Mouse (Mus musculus) E14TG2a.4 (cell line): Measurements from ENCODE around the gene Ier5l.

ENCODE experiments used
- CTCF ChIP-seq: conservative IDR thresholded peaks from 2 replicates; pipeline ENCODE4 v1.5.1; 2014; ENCODE audit warnings: low read length
- NANOG ChIP-seq: IDR thresholded peaks from 2 replicates; pipeline ENCODE4 v1.6.1; 2014; ENCODE audit warnings: borderline replicate concordance, low read length, mixed read lengths
- POU5F1 ChIP-seq: IDR thresholded peaks from 2 replicates; pipeline ENCODE4 v1.6.1; 2014; ENCODE audit warnings: low read length, borderline replicate concordance

DNA sequence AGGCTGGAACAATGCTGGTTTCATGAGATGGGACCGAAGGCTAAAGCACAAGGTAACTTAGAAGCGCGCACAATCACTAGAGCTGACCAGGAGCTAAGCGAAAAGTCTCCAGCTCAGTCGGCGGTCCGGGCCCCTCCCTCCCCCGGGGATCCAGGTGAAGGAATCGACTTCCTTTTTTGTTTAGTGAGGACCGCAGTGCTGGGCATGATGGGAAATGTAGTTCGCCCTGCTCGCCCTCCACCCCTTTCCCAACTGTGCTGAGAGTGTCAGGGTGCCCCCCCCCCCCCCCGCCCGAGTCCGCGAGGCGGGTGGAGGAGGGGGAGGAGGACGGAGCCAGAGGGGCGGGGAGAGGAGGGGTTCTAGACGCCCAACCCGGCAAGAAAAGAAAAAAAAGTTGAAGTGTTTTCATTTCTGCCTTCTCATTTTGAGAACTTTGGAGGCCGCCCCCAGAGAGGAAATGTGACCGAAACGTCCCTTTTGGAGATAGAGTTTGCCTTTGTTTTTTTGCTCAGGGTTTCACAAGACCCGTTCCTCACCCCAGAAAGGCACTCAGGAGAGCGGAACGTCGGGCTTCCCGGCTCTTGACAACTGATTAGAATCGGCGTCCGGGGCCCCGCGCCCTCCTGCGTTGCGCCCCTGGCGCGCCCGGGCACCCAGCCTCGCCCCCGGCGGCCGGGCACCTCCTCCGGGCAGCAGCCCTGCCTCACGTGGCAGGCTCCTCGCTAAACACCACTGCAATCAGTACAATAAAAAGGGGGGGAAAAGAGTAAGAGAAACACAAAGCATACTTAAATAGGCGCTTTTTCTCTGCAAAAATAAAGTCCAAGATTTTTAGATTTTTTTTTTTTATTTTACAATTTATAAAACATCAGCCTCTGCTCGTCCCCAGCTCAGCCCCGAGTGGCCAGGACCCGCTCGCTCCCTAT lies 2.0 kb downstream of the Ier5l start:
- no peak for TF ChIP-seq CTCF
- TF ChIP-seq NANOG, result no peak
- no peak for TF ChIP-seq POU5F1
